Mouse (Mus musculus) olfactory bulb, adult 2 months (tissue): Measurements from ENCODE around the gene Bmpr1b. TPM values are rescaled to one million over a fixed set of nuclear protein-coding genes. Genes with fewer than 3 reads are reported as not detected.
"Not testable (repeated sequence)": the region's sequence is repeated elsewhere in the genome, so short reads cannot be mapped to it uniquely, and the experiment has no call there.

Source experiments
- H3K27ac ChIP-seq: fragments of 200-500 bp; 2 replicates; pipeline ENCODE4 v1.5.1; 2012; ENCODE audit warnings: low read depth, low read length; ENCODE audit not compliant: insufficient read depth
- H3K4me1 ChIP-seq: fragments of 200-500 bp; 2 replicates; pipeline ENCODE4 v1.6.1; 2012; ENCODE audit warnings: low read length; ENCODE audit not compliant: control insufficient read depth, insufficient read depth
- H3K4me3 ChIP-seq: fragments of 200-500 bp; 2 replicates; pipeline ENCODE4 v1.5.1; 2012; ENCODE audit warnings: mild to moderate bottlenecking, low read depth, low read length, moderate library complexity; ENCODE audit not compliant: insufficient read depth
- CTCF ChIP-seq: fragments of 200-500 bp; IDR thresholded peaks from 2 replicates; pipeline ENCODE4 v1.5.1; 2012; ENCODE audit warnings: low read depth, mild to moderate bottlenecking, low read length, moderate library complexity; ENCODE audit not compliant: insufficient read depth
- POLR2A ChIP-seq: fragments of 200-500 bp; IDR thresholded peaks from 2 replicates; pipeline ENCODE4 v1.6.1; 2012; ENCODE audit warnings: mild to moderate bottlenecking, low read depth, low read length, moderate library complexity; ENCODE audit not compliant: insufficient read depth
- WGBS: fragments of 180-500 bp; shearing (Covaris S2); methylation state at CpG from one replicate; pipeline ENCODE4 v1.1.7; 2018; 5-methylcytosine and 5-hydroxymethylcytosine counted together
- polyA plus RNA-seq: library from polyadenylated mRNA; stranded (reverse); fragments of >200 nt; gene quantifications from 2 replicates; pipeline ENCODE4 v1.2.4, GENCODE M21; 2012; ENCODE audit warnings: low replicate concordance; ENCODE audit not compliant: missing spikeins, insufficient read depth, insufficient read length

Bmpr1b gene
- not detected in 2 replicates for polyA plus RNA-seq

DNA sequence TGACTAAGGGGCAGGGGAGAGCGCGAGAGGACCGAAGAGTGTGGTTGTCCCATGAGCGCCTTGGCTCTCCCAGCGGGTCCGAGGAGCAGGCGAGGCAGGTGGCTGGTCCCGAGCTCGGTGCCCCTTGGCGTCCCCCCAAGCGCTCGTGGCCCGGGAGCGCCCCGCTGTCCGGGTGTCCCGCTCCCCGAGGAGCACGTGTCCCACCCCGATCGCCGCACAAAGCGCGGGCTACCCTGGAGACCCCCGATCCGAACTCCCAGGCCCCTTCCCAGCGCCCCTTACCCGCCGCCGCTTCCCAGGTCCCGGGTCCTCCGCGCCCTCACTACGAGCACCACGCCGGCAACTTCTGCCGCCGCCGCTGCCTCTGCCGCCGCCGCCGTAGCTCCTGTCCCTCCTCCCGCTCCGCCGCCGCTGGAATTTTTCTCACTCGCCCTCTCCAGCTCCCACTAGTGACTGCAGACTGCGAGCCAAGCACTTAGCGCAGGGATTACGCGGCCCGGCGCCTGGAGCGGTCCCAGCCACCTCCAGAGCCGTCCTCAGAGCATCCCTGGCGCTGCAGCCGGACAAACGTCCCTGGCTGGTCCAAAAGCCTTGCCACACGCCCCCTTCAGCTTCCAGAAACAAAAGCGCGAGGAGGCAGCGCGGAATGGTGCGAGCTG lies at the start of gene Bmpr1b:
Bmpr1b (minus strand) TSS at position 563 of the 659 bp plus-strand sequence.
- TF ChIP-seq POLR2A (no peak), CTCF (peak; percentile 18; the same call in 1 of the 2 replicates)
- under 1% methylated on average over 65 of the region's 65 CpGs for WGBS
- peak within 1 kb of the TSS; percentile 47 for H3K4me3 ChIP-seq
- H3K4me1 ChIP-seq: peaks cover 3% of the 10 kb centered on the region
- no peak within 1 kb of the TSS for H3K27ac ChIP-seq

DNA sequence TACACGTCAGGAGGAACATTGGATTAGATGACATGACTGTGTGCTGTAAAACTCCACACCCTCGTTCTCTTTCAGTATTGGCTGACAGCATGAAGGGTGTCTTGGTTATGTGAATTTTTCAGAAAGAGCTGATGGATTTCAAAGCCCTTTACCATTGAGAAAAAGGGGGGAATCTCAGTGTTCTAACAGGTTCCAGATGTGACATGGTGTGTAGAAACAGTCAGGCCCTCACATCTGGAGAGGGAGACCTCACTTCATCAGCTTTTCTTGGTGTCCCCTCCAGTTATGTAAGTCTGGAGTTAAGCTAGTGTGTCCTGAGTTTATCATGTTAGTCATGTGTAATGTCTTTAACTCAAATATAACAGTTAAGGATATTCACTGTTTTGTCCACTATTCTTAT lies 43.6 kb upstream of the Bmpr1b start:
- TF ChIP-seq POLR2A: no peak
- TF ChIP-seq CTCF: no peak
- WGBS: 83% methylated on average over 2 of the region's 2 CpGs
- no peak overlapping the region for H3K4me3 ChIP-seq
- no peaks in the 10 kb centered on the region for H3K4me1 ChIP-seq
- no peak overlapping the region for H3K27ac ChIP-seq

DNA sequence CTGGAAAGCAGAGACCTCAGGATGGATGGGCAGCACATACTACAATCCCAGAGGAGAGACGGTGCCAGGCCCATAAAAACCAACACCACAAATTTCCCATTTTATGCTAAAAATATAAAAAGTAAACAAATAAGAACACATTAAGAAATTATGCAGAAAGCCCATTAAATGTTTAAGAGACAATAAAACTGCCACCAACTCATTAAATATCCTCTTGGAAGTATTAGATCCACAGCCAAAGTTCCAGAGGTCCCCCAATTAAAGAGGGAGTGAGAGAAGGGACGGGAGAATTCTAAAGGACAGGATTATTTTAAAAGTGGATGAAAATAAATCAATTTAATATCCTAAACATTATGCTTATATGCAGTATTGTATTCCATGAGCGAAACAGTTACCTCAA lies 43.0 kb upstream of the Bmpr1b start:
- Histone ChIP-seq H3K27ac (no peak overlapping the region), H3K4me1 (no peaks in the 10 kb centered on the region), H3K4me3 (no peak overlapping the region)
- no peak for TF ChIP-seq CTCF
- no peak for TF ChIP-seq POLR2A
- 90% methylated on average over 3 of the region's 3 CpGs for WGBS

DNA sequence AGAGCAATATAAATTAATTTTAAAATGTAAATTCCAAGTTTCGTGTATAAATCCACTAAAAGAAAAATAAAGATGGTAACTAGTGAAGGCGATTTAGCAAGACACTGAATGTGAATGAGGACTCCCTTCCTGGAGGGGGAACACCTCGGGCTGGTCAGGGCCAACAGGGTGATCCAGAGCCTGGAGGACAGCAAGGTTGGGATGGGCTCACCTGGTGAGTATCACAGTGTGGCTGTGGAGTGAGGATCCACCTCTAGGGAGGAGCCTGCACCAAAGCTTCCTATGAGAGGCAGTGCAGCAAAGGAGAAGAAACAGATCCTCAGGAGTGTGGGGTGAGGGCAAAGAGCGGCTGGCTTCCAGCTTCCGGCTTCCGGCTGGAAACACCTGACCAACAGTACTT lies 40.8 kb upstream of the Bmpr1b start:
- TF ChIP-seq CTCF: no peak
- TF ChIP-seq POLR2A: no peak
- H3K27ac ChIP-seq: no peak overlapping the region
- H3K4me1 ChIP-seq: no peaks in the 10 kb centered on the region
- no peak overlapping the region for H3K4me3 ChIP-seq
- 84% methylated on average over 6 of the region's 6 CpGs for WGBS

DNA sequence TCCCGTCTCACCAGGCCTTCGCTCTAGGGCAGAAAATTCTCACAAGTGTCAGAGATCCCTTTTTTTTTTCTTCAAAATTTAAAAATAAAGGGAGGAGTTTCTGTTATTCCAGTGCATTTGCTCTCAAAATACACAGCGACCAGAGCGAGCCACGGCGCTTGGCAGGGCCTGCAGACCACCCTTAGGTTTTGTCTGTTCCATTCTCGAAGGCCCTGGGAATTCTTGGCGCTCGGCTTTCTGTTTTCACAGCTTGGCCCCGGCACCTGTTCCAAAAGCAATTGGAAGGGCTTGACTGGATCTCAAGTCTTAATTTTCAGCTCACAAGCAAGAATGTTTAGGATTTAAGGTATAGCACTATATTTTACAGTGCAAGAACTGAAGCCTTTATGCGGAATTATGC lies 39.8 kb upstream of the Bmpr1b start:
- WGBS: 69% methylated on average over 11 of the region's 11 CpGs
- H3K27ac ChIP-seq: no peak overlapping the region
- H3K4me1 ChIP-seq: no peaks in the 10 kb centered on the region
- H3K4me3 ChIP-seq: no peak overlapping the region
- TF ChIP-seq CTCF: no peak
- no peak for TF ChIP-seq POLR2A

DNA sequence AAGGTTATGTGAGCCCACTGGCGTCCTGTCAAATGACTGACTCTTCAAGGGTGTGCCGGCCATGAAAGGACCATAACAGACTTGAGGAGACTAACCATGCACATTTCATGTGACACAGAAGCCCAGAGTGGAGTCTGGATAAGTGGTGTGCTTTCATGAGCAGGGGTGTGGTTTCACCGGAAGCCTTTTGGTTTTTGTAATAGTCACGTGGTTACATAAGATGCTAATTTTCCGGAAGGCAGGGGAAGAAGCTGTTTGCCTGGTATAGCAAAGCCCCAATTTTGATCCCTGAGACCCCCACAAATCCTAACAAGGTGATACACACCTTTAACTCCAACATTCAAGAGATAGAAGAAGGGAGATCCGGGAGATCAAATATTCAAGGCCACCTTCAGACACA lies 38.3 kb upstream of the Bmpr1b start:
- Histone ChIP-seq H3K27ac (no peak overlapping the region), H3K4me3 (no peak overlapping the region), H3K4me1 (no peaks in the 10 kb centered on the region)
- TF ChIP-seq POLR2A (no peak), CTCF (no peak)
- WGBS: 92% methylated on average over 6 of the region's 6 CpGs

DNA sequence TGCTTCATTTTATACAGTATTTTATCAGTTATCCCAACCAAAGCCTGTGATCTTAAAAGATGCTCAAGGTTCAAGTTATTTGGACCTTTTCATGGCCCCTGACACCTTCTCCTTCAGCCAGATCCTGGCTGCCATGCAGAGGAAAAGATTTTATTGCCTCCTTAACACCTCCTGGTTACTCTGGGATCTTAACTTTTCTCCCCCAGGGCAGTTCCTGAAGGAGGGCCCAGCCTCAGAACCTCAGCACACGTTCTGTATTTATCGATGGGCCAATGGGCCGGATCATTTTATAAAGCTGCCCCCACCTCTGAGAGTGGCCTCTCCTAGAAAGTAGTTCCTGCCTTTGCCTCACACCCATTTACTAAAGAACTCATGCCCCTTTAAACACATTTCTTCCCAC lies 37.1 kb upstream of the Bmpr1b start:
- Histone ChIP-seq H3K27ac (no peak overlapping the region), H3K4me3 (no peak overlapping the region), H3K4me1 (no peaks in the 10 kb centered on the region)
- 95% methylated on average over 3 of the region's 3 CpGs for WGBS
- no peak for TF ChIP-seq CTCF
- TF ChIP-seq POLR2A: no peak

DNA sequence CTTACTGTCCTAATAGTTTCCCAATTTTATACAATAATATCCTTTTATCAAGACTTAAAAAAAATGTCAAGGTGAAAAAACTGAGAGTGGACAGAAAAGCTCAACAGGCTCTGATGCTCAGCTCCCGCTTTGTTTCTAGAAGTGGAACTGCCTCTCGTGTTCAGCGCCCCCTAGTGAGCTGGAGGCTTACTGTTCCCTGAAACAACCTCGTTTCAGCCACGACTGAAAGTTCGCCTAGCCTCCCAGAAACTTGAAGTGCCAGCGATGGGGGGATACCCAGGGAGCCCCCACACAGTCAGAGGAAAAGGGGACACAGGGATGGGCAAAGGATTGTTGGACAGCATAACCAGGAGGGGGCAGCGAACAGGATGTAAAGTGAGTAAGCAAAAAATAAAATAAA lies 26.9 kb upstream of the Bmpr1b start:
- H3K4me1 ChIP-seq: no peaks in the 10 kb centered on the region
- TF ChIP-seq POLR2A: no peak
- no peak for TF ChIP-seq CTCF
- 92% methylated on average over 8 of the region's 8 CpGs for WGBS
- no peak overlapping the region for H3K4me3 ChIP-seq
- H3K27ac ChIP-seq: no peak overlapping the region

DNA sequence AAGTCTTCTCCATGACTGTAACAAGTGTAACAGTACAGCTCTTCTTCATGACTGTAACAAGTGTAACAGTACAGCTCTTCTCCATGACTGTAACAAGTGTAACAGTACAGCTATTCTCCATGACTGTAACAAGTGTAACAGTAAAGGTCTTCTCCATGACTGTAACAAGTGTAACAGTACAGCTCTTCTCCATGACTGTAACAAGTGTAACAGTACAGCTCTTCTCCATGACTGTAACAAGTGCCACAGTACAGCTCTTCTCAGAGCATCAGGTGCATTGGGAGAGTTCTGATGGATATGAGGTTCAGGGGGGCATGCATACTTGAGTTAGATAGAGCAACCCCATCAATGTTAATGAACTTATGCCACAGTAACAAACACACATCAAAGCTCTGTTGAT lies 22.4 kb upstream of the Bmpr1b start:
- H3K4me3 ChIP-seq, H3K27ac ChIP-seq, H3K4me1 ChIP-seq: not testable (repeated sequence)

DNA sequence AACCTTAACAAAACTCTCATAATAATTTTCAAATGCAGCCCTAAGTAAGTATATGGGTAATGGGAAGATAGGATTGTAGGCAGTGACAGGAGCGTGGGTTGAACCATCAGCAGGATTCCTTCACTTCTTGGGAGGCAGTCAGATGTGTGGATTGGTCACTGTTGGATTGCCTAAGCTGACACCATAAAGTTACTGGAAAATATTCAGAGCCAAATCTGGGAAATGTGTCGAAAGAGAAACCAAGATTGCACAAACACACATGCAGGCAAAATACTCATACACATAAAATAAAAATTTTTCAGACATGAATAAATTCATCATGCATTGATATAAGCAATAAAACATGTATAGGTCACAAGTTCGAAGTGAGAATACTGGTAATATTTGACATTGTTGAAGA lies 17.3 kb upstream of the Bmpr1b start:
- no peak for TF ChIP-seq CTCF
- no peak for TF ChIP-seq POLR2A
- Histone ChIP-seq H3K4me1 (no peaks in the 10 kb centered on the region), H3K4me3 (no peak overlapping the region), H3K27ac (no peak overlapping the region)
- 91% methylated on average over 3 of the region's 3 CpGs for WGBS
